Mouse (Mus musculus) thymus, adult 2 months (tissue): ENCODE data around the gene Pgpep1.

Experiments used
- CTCF ChIP-seq: fragments of 200-500 bp; IDR thresholded peaks from 2 replicates; pipeline ENCODE4 v1.5.1; 2012; ENCODE audit warnings: mild to moderate bottlenecking, control low read depth, low read length, moderate library complexity, borderline replicate concordance; ENCODE audit not compliant: control insufficient read depth, poor library complexity, insufficient read depth; ENCODE audit errors: extremely low read depth
- POLR2A ChIP-seq: fragments of 200-500 bp; IDR thresholded peaks from 2 replicates; pipeline ENCODE4 v1.6.1; 2012; ENCODE audit warnings: mild to moderate bottlenecking, low read length, control low read depth, moderate library complexity; ENCODE audit not compliant: control insufficient read depth, poor library complexity, insufficient read depth; ENCODE audit errors: extremely low read depth

- TF ChIP-seq CTCF (no peak), POLR2A (no peak)
Observed at GRCm38 (mm10) chr8:70684291-70684690, 24.1 kb upstream of the Pgpep1 start.
